Mouse (Mus musculus) olfactory bulb, adult 2 months (tissue): Measurements from ENCODE around the gene Slc39a11. TPM values are rescaled to one million over a fixed set of nuclear protein-coding genes. Genes with fewer than 3 reads are reported as not detected.
"Not testable (repeated sequence)": the region's sequence is repeated elsewhere in the genome, so short reads cannot be mapped to it uniquely, and the experiment has no call there.

ENCODE experiments used
- H3K27ac ChIP-seq: fragments of 200-500 bp; 2 replicates; pipeline ENCODE4 v1.5.1; 2012; ENCODE audit warnings: low read depth, low read length; ENCODE audit not compliant: insufficient read depth
- H3K4me1 ChIP-seq: fragments of 200-500 bp; 2 replicates; pipeline ENCODE4 v1.6.1; 2012; ENCODE audit warnings: low read length; ENCODE audit not compliant: control insufficient read depth, insufficient read depth
- H3K4me3 ChIP-seq: fragments of 200-500 bp; 2 replicates; pipeline ENCODE4 v1.5.1; 2012; ENCODE audit warnings: mild to moderate bottlenecking, low read depth, low read length, moderate library complexity; ENCODE audit not compliant: insufficient read depth
- CTCF ChIP-seq: fragments of 200-500 bp; IDR thresholded peaks from 2 replicates; pipeline ENCODE4 v1.5.1; 2012; ENCODE audit warnings: low read depth, mild to moderate bottlenecking, low read length, moderate library complexity; ENCODE audit not compliant: insufficient read depth
- POLR2A ChIP-seq: fragments of 200-500 bp; IDR thresholded peaks from 2 replicates; pipeline ENCODE4 v1.6.1; 2012; ENCODE audit warnings: mild to moderate bottlenecking, low read depth, low read length, moderate library complexity; ENCODE audit not compliant: insufficient read depth
- WGBS: fragments of 180-500 bp; shearing (Covaris S2); methylation state at CpG from one replicate; pipeline ENCODE4 v1.1.7; 2018; 5-methylcytosine and 5-hydroxymethylcytosine counted together
- polyA plus RNA-seq: library from polyadenylated mRNA; stranded (reverse); fragments of >200 nt; gene quantifications from 2 replicates; pipeline ENCODE4 v1.2.4, GENCODE M21; 2012; ENCODE audit warnings: low replicate concordance; ENCODE audit not compliant: missing spikeins, insufficient read depth, insufficient read length

The Slc39a11 gene
- polyA plus RNA-seq, 1 experiment = not detected

- TF ChIP-seq POLR2A = no peak
- no peak for TF ChIP-seq CTCF
- no peak overlapping the region for H3K4me3 ChIP-seq
- no peak overlapping the region for H3K27ac ChIP-seq
- H3K4me1 ChIP-seq = peaks cover 12% of the 10 kb centered on the region
- WGBS = 79% methylated on average over 1 of the region's 1 CpGs
Observed at GRCm38 (mm10) chr11:113568999-113569398, 80.9 kb downstream of the Slc39a11 start.

- 98% methylated on average over 2 of the region's 2 CpGs for WGBS
- not testable (repeated sequence) for H3K4me3 ChIP-seq, H3K27ac ChIP-seq
- H3K4me1 ChIP-seq = peaks cover 12% of the 10 kb centered on the region
Observed at GRCm38 (mm10) chr11:113567926-113568325, 82.0 kb downstream of the Slc39a11 start.

- peak overlapping the region; percentile 61 for H3K4me3 ChIP-seq
- TF ChIP-seq POLR2A (no peak), CTCF (no peak)
- H3K4me1 ChIP-seq = peaks cover 17% of the 10 kb centered on the region
- 9% methylated on average over 34 of the region's 34 CpGs for WGBS
- no peak overlapping the region for H3K27ac ChIP-seq
Observed at GRCm38 (mm10) chr11:113565006-113565995, 84.6 kb downstream of the Slc39a11 start.

GRCm38 (mm10) chr11:113562326-113562725, 87.6 kb downstream of the Slc39a11 start:
- TF ChIP-seq CTCF (no peak), POLR2A (no peak)
- Histone ChIP-seq H3K4me3 (no peak overlapping the region), H3K27ac (no peak overlapping the region), H3K4me1 (peaks cover 17% of the 10 kb centered on the region)
- 96% methylated on average over 8 of the region's 8 CpGs for WGBS

GRCm38 (mm10) chr11:113560150-113560549, 89.7 kb downstream of the Slc39a11 start:
- H3K27ac ChIP-seq = no peak overlapping the region
- peaks cover 10% of the 10 kb centered on the region for H3K4me1 ChIP-seq
- no peak overlapping the region for H3K4me3 ChIP-seq
- TF ChIP-seq CTCF = no peak
- TF ChIP-seq POLR2A = no peak
- 55% methylated on average over 4 of the region's 4 CpGs for WGBS

- Histone ChIP-seq H3K4me3 (no peak overlapping the region), H3K4me1 (peaks cover 8% of the 10 kb centered on the region; the same call in 1 of the 2 replicates), H3K27ac (no peak overlapping the region)
- 88% methylated on average over 12 of the region's 12 CpGs for WGBS
- TF ChIP-seq CTCF = no peak
- no peak for TF ChIP-seq POLR2A
Observed at GRCm38 (mm10) chr11:113558505-113558904, 91.4 kb downstream of the Slc39a11 start.

- WGBS = 92% methylated on average over 12 of the region's 12 CpGs
Observed at GRCm38 (mm10) chr11:113556142-113556541, 93.7 kb downstream of the Slc39a11 start.

GRCm38 (mm10) chr11:113554701-113555360, 95.0 kb downstream of the Slc39a11 start:
- H3K4me1 ChIP-seq = peaks cover 12% of the 10 kb centered on the region; the same call in 1 of the 2 replicates
- WGBS = 89% methylated on average over 7 of the region's 7 CpGs
- no peak overlapping the region for H3K27ac ChIP-seq
- no peak overlapping the region for H3K4me3 ChIP-seq
- TF ChIP-seq POLR2A (no peak), CTCF (no peak)

More at GRCm38 (mm10) chr11:113556142-113556541, 93.7 kb downstream of the Slc39a11 start:
- peaks cover 16% of the 10 kb centered on the region; the same call in 1 of the 2 replicates for H3K4me1 ChIP-seq
- no peak for TF ChIP-seq POLR2A
- TF ChIP-seq CTCF = no peak
- H3K27ac ChIP-seq = no peak overlapping the region
- H3K4me3 ChIP-seq = no peak overlapping the region

GRCm38 (mm10) chr11:113554194-113554593, 95.7 kb downstream of the Slc39a11 start:
- TF ChIP-seq POLR2A (no peak), CTCF (no peak)
- no peak overlapping the region for H3K27ac ChIP-seq
- 79% methylated on average over 7 of the region's 7 CpGs for WGBS
- peaks cover 12% of the 10 kb centered on the region; the same call in 1 of the 2 replicates for H3K4me1 ChIP-seq
- no peak overlapping the region for H3K4me3 ChIP-seq
